Mouse (Mus musculus): ENCODE measurements around the gene Aoc3.
"Not testable (repeated sequence)": the region's sequence is repeated elsewhere in the genome, so short reads cannot be mapped to it uniquely, and the experiment has no call there.

Aoc3 gene

DNA sequence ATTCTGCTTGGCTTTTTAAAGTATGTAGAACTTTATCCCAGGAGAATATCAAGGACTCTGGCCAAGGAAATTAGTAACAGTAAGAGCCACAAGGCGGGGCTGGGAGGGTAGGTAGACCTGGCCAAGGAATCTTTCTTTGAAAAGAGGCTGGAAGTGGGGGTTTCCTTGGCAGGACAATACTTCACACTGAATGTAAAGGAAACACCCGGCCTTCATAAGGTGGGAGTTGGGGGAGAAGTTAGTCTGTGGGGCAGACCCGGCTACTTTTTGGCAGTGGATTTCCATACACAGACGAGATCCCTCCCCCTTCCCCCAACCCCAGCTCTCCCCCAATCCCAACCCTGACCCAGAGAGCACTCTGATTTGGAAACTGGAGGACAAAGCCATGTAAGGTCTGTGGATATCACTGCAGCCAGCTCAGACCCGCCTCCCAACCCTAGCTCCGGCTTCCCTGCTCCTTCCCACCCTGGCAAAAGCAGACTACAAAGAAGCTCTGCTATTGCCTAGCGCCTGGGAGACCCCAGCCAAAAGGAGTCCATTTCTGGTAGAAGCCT lies at the start of gene Aoc3:
TSS of gene Aoc3 (plus strand) at position 235 of the 554 bp plus-strand sequence.
- DNase-seq (ENCODE audit: low spot score): no peak

DNA sequence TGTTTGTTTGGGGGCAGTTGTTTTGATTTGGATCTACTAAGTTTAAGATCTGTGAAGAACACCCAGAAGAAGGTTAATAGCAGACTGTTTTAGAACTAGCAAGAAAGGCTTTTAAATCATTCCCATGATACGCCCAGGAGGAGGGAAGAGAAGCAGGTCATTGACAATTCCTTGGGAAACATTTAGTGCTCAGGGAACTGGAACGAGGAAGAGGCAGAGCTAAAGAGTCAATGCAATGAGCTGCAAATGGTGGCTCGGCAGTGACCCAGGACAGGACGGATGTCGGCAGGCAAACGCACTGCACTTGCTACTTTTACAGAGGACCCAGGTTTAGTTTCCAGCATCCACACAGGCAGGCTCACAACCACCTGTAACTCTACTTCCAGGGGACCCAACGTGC lies 49.6 kb upstream of the Aoc3 start:
- no peak for DNase-seq (ENCODE audit: low spot score)

DNA sequence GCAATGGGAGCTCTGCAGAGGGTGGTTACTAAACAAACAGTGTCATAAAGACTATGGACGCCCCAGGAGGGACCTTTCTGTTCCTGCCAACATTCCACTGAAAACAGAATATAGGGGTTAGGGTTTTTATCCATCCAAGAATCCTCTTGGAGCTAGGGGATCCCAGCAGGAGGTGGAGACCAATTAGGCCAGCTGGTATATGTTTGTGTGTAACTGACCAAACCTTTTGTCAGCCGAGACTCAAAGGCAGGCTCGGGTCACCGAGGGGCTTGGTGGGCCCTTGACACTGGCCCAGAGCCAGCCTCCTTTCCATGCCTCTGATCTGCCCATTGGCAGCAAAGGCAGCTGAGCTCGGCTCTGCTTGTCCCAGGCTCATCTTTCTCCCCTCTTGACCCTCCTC lies 47.5 kb upstream of the Aoc3 start:
- DNase-seq (ENCODE audit: low spot score): no peak

DNA sequence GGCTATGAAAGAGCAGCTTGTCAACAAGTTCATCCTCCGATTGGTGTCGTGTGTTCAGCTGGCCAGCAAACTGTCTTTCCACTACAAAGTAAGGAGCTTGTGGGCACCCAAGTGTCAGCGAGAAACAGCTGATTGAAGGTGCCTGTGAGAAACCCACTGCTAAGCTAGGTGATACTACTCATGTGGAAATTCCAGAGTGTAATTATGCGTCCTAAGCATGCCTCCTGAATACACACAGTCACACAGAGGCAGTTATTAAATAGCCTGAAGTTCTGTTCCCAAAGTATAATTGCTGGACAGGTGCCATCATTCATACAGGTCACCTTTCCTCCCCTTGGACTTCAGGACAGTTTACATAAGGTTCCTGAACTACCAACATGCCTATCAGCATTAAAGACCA lies 46.6 kb upstream of the Aoc3 start:
- DNase-seq (ENCODE audit: low spot score): no peak

DNA sequence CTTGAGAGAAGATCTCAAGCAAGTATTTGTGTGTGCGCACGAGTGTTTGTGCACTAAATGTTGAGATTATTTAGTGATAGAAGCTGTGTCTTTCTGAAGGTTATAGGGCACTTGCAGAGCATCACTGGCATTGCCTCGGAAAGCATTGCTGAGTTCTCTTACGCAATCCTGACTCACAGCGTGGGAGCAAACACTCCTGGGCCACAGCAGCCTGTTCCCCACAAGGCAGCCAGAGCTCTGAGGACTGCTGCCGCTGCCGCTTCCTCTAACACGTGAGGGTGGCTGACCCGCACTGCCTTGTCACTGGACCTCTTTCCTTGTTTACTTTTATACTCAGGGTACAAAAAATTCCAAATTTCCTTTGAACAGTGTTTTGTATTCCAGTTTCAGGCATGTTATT lies 43.1 kb upstream of the Aoc3 start:
- DNase-seq (ENCODE audit: low spot score): no peak

DNA sequence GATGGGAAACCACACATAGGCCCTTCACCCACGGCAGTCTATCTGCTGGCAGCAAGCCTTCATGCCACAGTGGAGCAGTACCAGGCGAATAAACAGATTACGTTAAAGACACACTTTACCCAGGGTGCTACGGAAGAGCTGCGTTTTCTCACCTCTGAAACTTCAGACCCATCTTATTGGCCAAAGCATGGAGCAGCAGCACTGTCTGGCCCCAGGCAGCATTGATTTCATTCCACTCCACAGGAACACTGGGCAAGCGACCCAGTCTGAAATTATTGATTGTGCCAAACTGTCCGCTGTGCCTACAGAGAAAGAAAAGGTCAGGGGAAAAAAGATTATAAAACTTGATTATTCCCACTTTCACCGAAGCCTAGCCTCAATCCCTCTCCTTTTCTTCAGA lies 39.2 kb upstream of the Aoc3 start:
- DNase-seq (ENCODE audit: low spot score): no peak

DNA sequence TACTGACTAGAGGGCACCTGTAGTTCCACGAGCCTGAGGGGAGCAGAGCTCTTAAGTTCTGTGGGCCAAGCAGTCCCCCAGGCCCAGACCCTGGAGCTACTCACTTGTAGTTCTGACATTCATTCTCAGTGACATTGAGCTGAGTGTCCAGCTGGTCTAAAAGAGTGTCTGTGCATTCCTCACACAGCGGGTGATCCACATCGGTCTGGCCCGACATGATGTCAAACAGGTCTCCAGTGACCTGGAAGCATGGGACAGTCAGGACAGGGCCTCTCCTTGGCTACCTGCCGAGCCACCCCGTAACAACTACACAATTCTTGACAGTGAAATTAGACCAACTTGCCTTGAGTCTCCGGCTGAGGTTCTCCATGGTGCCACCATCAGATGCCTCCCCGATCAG lies 35.2 kb upstream of the Aoc3 start:
- DNase-seq (ENCODE audit: low spot score): no peak

DNA sequence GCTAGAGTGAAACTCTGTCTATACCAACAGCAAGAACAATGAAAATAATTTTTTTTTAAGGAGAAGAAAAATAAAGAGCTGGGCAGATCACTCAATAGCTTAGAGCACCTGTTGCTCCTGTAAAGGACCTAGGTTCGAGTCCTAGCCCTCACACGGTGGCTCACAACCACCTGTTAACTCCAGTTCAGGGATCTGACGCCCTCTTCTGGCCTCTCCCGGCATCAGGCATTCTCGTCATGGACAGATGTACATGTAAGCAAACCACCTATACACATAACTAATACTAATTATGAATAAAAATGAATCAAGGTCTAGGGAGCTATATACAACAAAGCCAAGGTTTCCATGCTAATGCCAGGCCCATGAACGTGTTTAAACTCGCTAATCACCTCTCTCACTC lies 29.5 kb upstream of the Aoc3 start:
- DNase-seq (ENCODE audit: low spot score): no peak

DNA sequence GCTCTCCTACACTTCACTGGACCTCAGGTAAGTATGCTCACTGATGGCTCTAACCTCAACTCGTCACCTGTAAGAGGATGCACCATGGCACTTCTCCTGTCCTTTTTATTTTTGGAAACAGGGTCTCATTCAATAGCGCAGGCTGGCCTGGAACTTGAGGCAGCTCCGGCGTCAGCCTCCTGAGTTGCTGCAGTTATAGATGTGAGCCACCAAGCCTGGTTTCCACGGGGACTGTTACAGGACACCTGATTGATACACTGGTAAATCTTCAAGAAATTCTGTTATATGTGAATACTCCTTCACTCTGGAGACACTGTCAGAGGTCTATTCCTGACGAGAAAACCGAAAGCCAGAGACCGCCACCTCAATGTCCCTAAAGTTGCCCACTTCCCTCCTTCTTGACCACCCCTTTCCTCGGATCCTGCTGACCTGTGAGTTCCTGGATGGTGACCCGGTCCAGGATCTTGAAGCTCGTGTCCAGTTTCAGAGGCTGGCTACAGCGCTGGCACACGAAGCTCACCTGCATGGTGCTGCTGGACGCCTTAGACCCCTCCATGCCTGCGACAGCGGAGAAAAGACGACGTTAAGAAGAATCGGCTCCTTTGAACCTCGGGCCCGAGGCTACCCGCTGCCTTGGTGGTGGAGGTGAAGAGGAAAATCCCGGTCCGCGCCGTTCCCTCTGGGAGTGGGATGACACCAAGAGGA lies 29.0 kb upstream of the Aoc3 start:
- no peak for DNase-seq (ENCODE audit: low spot score)

DNA sequence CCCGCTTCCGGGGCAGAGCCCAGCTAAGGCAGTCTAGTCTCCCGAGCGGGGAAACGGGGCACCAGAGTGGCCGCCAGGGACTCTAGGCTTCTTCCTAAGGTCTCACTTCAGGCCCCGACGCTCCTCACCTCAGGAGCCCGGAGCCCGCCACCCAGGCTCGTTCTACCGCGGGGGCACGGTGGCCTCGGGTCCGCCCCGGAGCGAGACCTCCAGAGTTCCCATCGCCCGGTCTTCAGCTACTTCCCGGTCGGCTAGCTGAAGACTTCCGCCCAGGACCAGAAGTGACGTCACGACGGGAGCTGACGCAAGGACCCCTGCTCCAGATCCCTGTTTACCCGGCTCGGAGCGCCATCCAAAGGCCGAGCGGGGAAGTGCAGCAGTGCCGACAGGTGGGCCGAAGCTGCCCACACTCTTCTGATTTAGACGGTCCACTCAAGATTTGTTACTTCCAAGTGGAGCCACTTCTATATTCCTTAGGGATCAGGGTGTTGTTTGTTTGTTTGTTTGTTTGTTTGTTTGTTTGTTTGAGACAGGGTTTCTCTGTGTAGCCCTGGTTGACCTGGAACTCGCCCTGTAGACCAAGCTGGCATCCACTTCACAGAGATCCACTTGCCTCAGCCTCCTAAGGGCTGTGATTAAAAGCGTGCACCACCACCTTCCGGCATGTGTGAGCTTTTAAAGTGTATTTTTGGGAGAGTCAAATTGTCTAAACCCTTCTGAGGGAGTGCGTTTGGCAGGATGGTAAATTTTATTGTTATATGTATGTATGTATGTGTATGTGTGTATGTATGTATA lies 28.2 kb upstream of the Aoc3 start, which contains the start of gene Becn1:
TSS of gene Becn1 (minus strand) at position 283 of the 795 bp plus-strand sequence.
- peak; percentile 89 for DNase-seq (ENCODE audit: low spot score)

DNA sequence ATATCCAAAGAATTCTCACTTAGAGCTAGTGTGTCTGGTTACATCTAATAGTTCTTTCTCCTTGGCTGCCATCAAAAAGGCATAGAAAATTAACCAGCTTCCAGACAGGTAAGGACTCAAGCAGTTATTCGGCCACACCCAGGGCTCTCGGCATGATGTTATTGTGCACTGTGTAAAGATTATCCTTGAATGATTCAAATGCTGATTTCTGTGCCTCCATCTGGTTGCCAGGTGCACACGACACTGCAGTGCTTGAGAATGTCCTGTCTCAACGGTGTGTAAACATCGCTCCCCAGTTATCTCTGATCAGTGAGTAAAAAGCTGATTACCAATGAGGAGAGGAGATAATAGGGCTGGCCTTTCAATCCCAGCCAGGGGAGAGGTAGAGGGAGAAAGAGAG lies 22.7 kb upstream of the Aoc3 start:
- DNase-seq (ENCODE audit: low spot score): no peak

DNA sequence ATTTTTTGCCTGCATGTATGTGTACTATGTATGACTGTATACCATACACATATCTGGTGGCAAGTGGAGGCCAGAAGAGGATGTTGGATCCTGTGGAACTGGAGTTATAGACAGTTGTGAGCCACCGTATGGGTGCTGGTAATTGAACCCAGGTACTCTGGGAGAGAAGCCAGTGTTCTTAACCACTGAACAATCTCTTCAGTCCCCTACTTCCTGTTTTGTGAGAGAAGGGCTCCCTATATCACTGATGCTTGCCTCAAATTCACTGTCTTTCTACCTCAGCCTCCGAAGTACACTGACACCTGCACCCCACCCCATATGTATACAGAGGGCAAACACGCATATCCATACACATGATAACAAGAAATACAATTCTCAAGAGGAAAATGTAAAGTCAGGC lies 19.3 kb upstream of the Aoc3 start:
- DNase-seq (ENCODE audit: low spot score): no peak

DNA sequence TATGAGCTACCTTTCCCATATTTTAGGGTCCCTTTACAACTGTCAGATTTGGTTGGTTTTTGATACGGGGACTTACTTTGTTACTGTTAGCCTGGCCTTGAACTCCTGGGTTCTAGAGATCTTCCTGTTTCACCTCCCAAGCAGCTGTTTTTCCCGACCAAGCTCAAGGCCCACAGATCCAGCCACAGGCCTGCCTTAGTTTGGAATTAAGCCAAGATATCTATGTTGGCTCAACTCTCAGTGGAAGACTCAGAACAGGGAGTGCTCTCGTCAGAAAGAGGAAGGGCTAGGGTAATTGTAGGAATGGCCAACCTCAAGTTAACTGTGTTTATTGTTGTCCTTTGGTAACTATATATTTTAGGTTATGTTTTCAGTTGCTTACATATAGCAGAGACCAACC lies 18.3 kb upstream of the Aoc3 start:
- DNase-seq (ENCODE audit: low spot score): no peak

DNA sequence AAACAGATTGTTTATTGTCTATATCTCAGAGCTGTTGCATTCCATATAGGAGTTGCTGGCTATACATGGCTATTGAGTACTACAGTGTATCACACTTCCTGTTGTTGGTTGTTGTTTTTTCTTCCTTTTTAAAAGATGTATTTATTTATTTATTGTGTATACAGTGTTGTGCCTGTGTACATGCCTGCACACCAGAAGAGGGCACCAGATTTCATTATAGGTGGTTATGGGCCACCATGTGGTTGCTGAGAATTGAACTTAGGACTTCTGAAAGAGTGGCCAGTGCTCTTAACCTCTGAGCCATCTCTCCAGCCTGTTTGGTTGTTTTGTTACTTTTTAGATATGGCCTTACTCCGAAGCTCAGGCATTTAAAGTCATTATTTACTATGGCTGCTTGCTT lies 15.8 kb upstream of the Aoc3 start:
- no peak for DNase-seq (ENCODE audit: low spot score)

DNA sequence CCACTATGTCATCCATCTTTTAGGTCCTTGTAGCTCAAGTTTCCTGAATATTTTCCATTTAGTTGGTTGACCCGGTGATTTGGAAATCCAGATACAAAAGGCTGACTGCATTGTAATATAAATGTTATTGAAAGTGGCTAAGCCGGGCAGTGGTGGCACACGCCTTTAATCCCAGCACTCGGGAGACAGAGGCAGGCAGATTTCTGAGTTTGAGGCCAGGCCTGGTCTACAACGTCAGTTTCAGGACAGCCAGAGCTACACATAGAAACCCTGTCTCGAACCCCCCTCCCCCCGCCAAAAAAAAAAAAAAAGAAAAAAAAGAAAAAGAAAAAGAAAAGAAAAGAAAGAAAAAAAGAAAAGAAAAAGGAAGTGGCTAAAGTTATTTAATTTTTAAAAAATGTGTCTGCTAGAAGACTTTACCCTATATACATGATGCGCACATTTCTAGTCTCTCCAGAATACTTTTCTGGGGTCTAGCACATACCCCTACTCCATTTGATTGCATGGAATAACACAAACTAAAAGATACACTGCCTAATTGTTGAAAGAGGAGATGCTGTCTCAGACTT lies 15.2 kb upstream of the Aoc3 start:
- no peak for DNase-seq (ENCODE audit: low spot score)

DNA sequence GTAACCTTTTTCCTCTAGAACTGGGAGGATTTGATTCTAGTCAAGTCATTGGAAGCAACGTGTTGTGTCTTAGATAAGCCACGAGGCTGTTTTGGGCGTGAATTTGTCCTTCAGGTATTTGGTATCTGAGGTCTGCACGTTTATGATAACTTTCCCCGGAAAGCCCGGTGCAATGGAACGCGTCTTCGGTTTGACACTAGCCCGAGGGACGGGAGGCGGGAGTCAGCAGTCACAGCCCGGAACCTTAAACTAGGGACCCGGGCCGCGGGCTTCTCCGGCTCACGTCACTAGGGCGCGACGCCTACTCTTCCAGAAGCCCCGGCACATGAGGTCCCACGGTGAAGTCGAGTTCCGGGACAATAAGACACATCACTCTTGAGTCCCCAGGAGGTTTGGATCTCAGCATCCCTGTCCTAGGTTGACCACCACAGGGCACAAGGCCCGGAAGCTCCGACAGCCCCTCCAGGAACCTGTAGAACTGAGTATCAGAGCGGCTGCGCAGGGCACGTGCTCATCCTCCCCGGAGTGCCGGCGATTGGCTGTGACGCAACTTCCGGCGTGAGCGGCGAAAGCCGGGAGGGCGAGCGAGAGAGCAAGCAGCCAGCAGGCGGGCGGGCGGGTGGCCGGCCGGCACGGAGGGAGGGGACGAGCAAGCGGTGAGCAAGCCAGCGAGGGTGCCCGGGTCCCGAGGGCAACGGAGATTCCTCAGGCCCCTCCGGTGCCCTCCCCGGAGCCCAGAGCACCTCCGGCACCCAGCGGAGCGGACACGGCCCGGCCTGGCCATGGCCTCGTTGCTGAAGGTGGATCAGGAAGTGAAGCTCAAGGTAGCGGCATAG lies 14.5 kb upstream of the Aoc3 start, which contains the start of gene Psme3:
TSS of gene Psme3 (plus strand) at position 549 of the 836 bp plus-strand sequence.
- DNase-seq (ENCODE audit: low spot score): peak; percentile 93

DNA sequence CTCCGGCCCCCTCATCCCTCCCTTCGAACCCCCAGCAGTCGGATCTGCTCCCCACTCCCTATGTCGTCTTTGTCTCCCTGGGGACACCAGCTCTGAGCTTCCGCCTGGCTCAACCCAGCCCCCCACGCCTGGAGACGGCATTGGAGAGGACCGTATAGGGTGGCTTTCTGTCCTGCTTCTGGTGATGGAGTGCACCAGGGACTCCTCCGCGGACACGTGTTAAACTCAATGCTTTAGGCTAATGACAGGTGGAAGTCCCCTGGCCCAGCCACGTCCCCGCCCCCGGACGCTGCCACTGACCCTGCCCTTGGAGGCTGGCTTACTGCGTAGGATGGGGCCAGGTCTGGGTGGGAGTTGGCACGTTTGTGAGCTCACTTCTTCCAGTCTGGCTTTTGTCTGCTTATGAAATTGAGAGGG lies 13.9 kb upstream of the Aoc3 start:
- DNase-seq (ENCODE audit: low spot score): no peak

DNA sequence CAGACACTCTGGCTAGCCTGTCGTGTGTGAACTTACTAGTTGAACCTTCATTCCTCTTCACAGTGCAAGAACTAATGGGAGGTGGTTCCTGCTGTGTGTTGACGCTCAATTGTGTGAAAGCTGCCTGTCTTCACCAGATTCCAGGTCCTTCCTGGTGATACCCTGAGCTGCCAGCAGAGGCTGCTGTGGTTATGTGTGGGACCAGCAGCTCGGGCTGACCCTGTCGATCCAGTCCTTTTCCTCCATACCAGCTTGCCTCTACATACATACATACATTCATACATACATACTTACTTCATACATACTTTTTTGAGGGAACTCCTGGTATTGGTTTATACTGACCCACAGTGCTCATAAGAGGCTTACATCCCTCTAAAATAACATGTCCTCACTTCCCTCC lies 6.8 kb upstream of the Aoc3 start:
- peak; percentile 54 for DNase-seq (ENCODE audit: low spot score)

DNA sequence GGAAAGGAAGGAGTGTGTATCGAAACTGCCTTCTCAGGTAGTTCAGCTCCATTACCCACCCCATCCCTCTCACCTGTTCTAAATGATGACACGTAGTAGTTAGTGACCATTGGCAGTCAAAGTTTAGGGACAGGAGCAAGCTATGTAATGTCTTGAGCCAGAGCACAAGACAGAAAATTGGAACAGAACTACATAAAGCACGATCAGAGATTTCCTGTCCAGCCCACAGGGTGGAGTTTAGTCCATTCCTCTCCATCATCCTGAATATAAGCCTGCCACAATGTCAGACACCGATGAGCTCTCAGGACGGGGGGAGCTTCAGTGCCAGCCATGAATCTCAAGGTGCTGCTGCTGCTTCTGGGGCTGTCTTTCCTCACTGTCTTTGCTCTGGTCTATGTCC lies 5.6 kb upstream of the Aoc3 start, which contains the start of gene Aoc2:
TSS of gene Aoc2 (plus strand) at position 301 of the 400 bp plus-strand sequence.
- DNase-seq (ENCODE audit: low spot score): no peak

DNA sequence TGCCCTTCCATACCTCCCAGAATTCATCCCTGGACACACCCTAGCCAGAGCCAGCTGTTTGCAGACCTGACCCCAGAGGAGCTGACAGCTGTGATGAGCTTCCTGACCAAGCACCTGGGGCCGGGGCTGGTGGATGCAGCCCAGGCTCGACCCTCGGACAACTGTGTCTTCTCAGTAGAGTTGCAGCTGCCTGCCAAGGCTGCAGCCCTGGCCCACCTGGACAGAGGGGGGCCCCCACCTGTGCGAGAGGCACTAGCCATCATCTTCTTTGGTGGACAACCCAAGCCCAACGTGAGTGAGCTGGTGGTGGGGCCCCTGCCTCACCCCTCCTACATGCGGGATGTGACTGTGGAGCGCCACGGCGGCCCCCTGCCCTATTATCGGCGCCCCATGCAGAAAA lies 5.2 kb upstream of the Aoc3 start:
- DNase-seq (ENCODE audit: low spot score): not testable (repeated sequence)

DNA sequence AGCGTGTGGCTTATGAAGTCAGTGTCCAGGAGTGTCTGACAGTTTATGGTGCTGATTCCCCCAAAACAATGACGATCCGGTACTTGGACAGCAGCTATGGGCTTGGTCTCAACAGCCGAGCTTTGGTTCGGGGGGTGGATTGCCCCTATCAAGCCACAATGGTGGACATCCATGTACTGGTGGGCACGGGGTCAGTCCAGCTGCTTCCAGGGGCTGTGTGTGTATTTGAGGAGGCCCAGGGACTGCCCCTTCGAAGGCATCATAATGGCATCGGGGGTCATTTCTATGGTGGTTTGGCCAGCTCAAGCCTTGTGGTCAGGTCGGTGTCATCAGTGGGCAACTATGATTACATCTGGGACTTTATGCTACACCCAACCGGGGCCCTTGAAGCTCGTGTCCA lies 4.3 kb upstream of the Aoc3 start:
- DNase-seq (ENCODE audit: low spot score): no peak

DNA sequence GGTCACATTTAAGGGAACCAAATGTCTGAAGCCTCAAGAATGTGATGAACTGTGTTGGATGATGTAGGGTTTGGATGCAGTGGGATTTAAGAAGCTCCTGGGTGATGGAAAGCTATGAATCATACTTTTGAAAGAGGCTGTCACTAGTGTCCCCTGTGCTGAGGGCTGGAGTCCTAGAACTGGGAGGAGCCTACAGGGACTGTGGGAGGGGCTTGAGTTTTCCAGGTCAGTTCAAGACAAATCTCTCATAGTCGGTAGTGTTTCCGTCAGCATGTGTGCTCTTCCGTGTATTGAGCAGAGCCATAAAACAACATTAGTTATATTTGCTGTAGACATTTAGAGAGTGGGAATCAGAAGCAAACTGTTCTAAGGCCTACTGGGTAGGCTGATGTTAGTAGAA lies 3.1 kb upstream of the Aoc3 start:
- no peak for DNase-seq (ENCODE audit: low spot score)

Data from layer of hippocampus, adult 9-10 months (tissue).